Mouse (Mus musculus) testis, adult 2 months (tissue): ENCODE measurements at regions not wholly inside any gene's neighbourhood (a gene's known extent, or its start where the extent isn't known, plus 50 kb on each side); places are given as distances from the start of the nearest gene placed in this dataset.

ENCODE experiments used
- CTCF ChIP-seq: fragments of 200-500 bp; IDR thresholded peaks from 2 replicates; pipeline ENCODE4 v1.5.1; 2012; ENCODE audit warnings: low read depth, mild to moderate bottlenecking, inconsistent platforms, low read length, moderate library complexity; ENCODE audit not compliant: control insufficient read depth, insufficient read depth, insufficient replicate concordance
- POLR2A ChIP-seq: fragments of 200-500 bp; IDR thresholded peaks from 2 replicates; pipeline ENCODE4 v1.6.1; 2012; ENCODE audit warnings: low read depth, mild to moderate bottlenecking, inconsistent platforms, low read length, moderate library complexity; ENCODE audit not compliant: control insufficient read depth

GRCm38 (mm10) chr9:61833226-61833625 is 81.1 kb downstream of the Rplp1 start:
- TF ChIP-seq POLR2A (no peak), CTCF (no peak)
